Mouse (Mus musculus) spleen, adult 18-20 months (tissue): ENCODE data around the gene Akap13.

Source experiments
- DNase-seq, 2 experiments: peaks; one replicate each; pipeline ENCODE4 v3.0.0; 2022; ENCODE audit warnings: mixed read lengths in 2 of 2

Akap13 gene

GRCm38 (mm10) chr7:75520531-75520930 lies 65.2 kb downstream of the Akap13 start:
- no peak for DNase-seq

- DNase-seq: no peak
Observed at GRCm38 (mm10) chr7:75521199-75521598, 65.9 kb downstream of the Akap13 start.

GRCm38 (mm10) chr7:75522226-75522625 lies 66.9 kb downstream of the Akap13 start:
- DNase-seq: peak in 1 of 2 experiments; percentile 25

GRCm38 (mm10) chr7:75524789-75525569 lies 69.6 kb downstream of the Akap13 start:
- DNase-seq: no peak

DNA sequence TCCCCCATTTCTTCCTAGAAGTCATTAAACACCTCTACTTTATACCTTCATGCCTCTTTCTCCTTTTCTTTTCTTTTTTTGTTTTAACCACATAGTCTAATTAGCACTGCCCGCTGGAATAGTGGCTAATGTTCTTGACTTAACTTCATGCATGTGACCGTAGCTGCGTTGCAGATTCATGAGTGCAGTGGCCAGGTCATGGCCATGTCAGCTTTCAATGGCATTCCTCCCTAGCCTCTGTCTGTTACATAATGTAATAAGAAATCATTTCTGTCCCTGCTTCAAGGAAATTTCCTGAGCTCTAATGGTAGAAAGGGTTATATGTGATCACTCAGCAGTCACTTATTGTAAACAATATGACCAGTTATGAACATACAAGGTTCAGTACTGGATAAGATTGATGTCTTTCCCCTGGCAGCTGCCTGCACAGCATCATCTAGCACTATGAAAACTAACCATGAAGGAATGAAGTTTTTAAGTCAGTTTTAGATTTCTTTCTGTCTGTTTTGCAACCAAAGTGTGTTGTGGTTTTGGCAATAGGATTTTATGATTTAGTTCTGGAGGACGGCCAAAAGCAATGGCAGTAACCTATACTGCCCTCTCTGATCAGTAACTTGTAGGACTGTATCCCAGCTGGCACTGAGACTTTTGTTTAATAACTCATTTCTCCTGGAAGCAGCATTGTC lies 70.5 kb downstream of the Akap13 start:
- no peak for DNase-seq

- DNase-seq: no peak
Observed at GRCm38 (mm10) chr7:75528751-75529150, 73.4 kb downstream of the Akap13 start.

DNA sequence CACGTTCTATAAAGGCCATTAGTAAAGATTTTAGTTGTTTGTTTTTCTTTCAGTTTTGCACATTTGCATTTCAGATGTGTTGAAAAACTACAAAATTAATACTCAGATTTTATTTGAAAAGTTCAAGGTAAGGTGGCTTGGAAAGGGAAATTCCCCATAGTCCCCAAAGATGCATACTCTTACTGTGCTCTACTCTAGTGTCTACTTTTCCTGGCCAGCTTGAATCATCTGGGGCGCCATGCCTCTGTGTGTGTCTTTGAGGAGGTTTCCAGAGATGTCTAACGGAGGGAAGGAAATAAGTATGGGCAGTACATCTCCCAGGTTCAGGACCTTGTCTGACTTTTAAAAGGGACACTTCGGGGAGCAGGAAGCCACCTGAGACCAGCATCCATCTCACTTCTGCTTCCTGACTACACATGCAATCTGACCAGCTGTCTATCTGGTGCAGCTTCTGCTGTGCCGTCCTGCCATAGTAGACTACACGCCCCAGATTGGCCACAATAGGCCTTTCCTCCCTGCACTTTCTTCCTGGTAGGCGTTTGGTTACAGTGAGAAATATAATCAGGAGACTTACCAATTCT lies 74.6 kb downstream of the Akap13 start:
- peak; percentile 9 to 15 for DNase-seq

DNA sequence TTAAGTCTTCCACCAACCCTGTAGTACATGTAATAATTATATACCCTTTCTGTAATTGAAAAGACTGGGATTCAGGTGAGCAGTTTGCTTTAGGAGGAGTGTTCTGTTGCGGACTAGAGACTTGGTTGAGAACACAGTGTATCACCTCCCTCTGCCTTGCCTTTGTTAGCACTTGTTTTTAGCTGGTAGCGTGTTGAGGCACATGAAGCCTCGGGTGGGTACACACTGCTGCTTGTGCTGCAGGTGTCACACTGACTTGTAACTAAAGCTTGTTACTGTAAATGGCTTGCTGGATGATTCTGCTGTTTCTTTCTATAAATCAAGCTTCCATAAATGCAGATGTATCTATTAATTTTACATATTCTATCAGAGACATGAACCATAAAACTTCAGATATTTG lies 75.3 kb downstream of the Akap13 start:
- DNase-seq: no peak

DNA sequence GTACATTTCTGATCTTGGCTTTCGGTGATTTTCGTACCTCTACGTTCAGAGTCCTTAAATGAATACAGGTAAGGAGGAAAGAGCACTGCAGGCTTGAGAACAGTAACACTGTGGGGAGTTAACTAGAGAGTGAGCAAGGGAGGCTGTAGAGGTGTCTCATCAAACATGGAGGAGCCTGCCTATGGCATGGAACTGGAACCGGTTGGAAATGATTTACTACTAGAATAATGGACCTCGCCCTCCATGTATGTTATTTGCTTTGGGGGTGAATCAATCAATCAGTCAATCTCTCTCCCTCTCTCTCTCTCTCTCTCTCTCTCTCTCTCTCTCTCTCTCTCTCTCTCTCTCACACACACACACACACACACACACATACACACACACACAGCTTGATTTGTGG lies 77.7 kb downstream of the Akap13 start:
- no peak for DNase-seq

DNA sequence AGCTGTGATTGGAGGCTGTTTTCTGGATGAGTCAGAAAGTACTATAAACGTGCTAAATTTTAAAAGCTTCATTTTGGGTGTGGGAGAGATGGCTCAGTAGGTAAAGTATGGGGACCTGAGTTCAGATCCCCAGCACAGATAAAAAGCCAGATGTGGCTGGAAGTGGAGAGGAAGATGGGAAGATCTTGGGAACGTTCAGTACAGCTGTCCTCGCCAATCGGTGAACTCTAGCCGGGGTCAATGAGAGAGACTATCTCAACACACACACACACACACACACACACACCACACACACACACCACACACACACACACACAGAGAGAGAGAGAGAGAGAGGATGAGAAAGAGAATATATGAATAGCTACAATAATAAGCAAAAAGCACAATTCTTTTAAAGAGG lies 81.0 kb downstream of the Akap13 start:
- no peak for DNase-seq

DNA sequence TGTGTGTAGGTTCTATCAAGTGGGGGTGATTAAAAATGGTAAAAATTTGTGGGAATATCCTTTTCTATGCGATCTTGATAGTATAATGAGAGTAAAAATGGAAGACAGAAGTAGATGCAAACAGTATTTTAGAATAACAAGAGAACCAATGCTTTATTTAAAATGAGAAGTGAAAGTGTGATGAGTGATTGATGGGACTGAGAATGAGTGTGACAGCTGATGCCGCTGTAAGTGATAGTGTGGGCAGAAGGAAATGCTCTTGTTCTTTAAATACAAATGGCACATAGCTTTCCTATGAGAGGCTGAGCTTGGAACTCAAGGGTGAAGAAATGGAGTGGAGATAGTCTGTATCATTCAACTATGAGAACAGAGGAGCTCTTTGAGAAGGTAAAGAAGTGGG lies 82.2 kb downstream of the Akap13 start:
- DNase-seq: no peak

- no peak for DNase-seq
Observed at GRCm38 (mm10) chr7:75538513-75538912, 83.2 kb downstream of the Akap13 start.

GRCm38 (mm10) chr7:75539168-75539567 lies 83.8 kb downstream of the Akap13 start:
- DNase-seq: no peak

GRCm38 (mm10) chr7:75549856-75550255 lies 94.5 kb downstream of the Akap13 start:
- no peak for DNase-seq

DNA sequence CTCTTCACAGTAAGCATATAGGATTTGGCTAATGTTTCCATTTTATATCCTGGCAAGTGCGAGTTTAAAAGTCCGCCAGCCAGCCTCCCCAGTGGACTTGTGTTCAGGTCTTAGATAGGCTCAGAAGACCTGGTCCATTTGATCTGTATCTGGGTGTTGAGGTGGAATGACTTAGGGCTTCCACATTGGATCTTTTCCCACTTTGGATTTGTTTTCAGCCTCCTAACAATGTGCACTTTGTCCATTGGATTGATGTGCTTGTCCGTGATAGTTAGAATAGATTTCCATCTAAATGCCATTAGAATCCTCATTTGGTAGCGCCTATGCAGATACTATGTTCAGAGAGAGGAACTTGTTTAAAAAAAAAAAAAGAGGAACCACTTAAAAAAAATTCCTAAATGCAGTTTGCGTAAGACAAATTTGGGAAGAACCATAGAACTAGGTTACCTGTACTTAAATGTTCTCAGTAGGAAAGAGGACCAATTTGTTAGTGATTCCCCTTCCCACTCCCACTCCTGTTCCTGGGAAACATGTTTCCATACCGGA lies 95.5 kb downstream of the Akap13 start:
- DNase-seq: no peak

- no peak for DNase-seq
Observed at GRCm38 (mm10) chr7:75553002-75553666, 97.8 kb downstream of the Akap13 start.

DNA sequence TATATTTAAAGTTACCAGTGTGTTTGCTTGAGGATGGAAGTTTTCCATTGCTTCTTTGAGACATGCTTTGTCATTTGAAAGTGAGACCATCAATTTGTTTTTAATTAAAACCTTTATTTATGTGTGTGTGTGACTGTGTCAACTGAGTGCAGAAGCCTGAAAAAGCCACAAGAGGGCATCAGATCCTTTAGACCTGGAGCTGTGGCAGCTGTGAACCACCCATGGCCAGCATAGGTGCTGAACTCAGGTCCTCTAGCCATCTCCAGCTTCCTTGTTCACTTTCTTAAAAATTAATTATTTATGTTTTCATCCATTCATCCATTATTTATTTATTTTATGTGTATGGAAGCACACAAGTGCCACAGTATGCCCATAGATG lies 98.3 kb downstream of the Akap13 start:
- DNase-seq: no peak

GRCm38 (mm10) chr7:75554065-75554464 lies 98.7 kb downstream of the Akap13 start:
- DNase-seq: no peak

DNA sequence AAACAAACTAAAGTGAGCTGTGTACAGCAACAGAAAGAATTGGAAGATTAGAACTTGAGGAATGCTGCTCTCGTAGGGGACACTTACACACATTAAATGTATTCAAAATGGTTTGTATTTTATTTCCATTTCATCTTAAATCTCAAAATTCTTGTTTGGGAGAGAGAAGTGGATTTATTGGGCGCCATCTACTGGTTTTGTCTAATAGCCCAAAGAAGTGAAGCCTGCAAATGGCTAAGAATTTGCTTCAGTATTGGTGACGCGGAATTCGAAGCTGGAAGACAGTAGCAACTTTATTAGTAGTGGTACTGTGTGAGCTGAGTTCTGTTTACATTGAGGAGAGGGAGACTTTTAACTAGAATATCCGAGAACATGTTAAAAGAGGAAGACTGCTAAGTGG lies 100.6 kb downstream of the Akap13 start:
- DNase-seq: no peak

DNA sequence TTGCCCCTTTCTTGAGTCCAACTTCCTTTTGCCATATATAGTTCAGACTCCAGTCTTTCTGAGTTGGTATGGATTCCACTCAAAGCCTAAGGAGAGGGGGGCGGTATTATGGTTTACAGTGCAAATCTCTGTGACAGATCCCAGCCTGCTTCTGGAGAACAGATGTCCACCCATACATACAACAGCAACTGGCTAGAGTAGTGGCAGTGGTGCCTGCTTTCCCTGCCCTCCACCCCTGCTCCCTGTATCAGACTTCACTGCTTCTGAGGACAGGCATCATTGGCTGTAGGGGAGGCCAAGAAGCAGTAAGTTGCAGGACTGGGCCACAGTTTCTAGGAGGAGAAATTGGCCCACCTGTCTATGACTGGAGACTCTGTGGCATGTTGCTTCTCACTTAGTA lies 102.9 kb downstream of the Akap13 start:
- no peak for DNase-seq

- no peak for DNase-seq
Observed at GRCm38 (mm10) chr7:75559119-75559518, 103.8 kb downstream of the Akap13 start.

- no peak for DNase-seq
Observed at GRCm38 (mm10) chr7:75559915-75560314, 104.6 kb downstream of the Akap13 start.

- no peak for DNase-seq
Observed at GRCm38 (mm10) chr7:75560566-75560965, 105.2 kb downstream of the Akap13 start.
